Mouse (Mus musculus) MEL-GATA-1-ER (cell line): ENCODE measurements at regions not wholly inside any gene's neighbourhood (a gene's known extent, or its start where the extent isn't known, plus 50 kb on each side); places are given as distances from the start of the nearest gene placed in this dataset.

Source experiments
- DNase-seq: peaks from one replicate; pipeline ENCODE4 v3.0.0-alpha.2; 2012; ENCODE audit warnings: low read depth; ENCODE audit errors: extremely low read depth

- no peak for DNase-seq
Observed at GRCm38 (mm10) chr6:39283761-39284415, 77.3 kb upstream of the Kdm7a start.

- DNase-seq: no peak
Observed at GRCm38 (mm10) chr6:39278317-39278716, 71.7 kb upstream of the Kdm7a start.

GRCm38 (mm10) chr6:39274774-39275502 lies 68.3 kb upstream of the Kdm7a start:
- peak; percentile 33 for DNase-seq

- no peak for DNase-seq
Observed at GRCm38 (mm10) chr6:39273427-39273826, 66.8 kb upstream of the Kdm7a start.

GRCm38 (mm10) chr6:39270457-39270856 lies 63.9 kb upstream of the Kdm7a start:
- no peak for DNase-seq

- no peak for DNase-seq
Observed at GRCm38 (mm10) chr6:39269706-39270105, 63.1 kb upstream of the Kdm7a start.

- no peak for DNase-seq
Observed at GRCm38 (mm10) chr6:39268647-39269428, 62.2 kb upstream of the Kdm7a start.

GRCm38 (mm10) chr6:39264722-39265121 lies 58.1 kb upstream of the Kdm7a start:
- no peak for DNase-seq

- DNase-seq: no peak
Observed at GRCm38 (mm10) chr6:39263615-39264014, 57.0 kb upstream of the Kdm7a start.

- DNase-seq: no peak
Observed at GRCm38 (mm10) chr6:39261951-39262350, 55.4 kb upstream of the Kdm7a start.

- DNase-seq: no peak
Observed at GRCm38 (mm10) chr6:39260480-39260879, 53.9 kb upstream of the Kdm7a start.

GRCm38 (mm10) chr6:39259129-39259528 lies 52.5 kb upstream of the Kdm7a start:
- DNase-seq: peak; percentile 13

- DNase-seq: no peak
Observed at GRCm38 (mm10) chr6:39258656-39259055, 52.1 kb upstream of the Kdm7a start.

GRCm38 (mm10) chr6:39257667-39258395 lies 51.2 kb upstream of the Kdm7a start:
- DNase-seq: no peak

- DNase-seq: no peak
Observed at GRCm38 (mm10) chr6:39257111-39257571, 50.6 kb upstream of the Kdm7a start.

- DNase-seq: no peak
Observed at GRCm38 (mm10) chr6:39256304-39257103, 49.9 kb upstream of the Kdm7a start.
